Mouse (Mus musculus): ENCODE results near the gene Tia1.
"Not testable (repeated sequence)": the region's sequence is repeated elsewhere in the genome, so short reads cannot be mapped to it uniquely, and the experiment has no call there.

Tia1 gene

DNA sequence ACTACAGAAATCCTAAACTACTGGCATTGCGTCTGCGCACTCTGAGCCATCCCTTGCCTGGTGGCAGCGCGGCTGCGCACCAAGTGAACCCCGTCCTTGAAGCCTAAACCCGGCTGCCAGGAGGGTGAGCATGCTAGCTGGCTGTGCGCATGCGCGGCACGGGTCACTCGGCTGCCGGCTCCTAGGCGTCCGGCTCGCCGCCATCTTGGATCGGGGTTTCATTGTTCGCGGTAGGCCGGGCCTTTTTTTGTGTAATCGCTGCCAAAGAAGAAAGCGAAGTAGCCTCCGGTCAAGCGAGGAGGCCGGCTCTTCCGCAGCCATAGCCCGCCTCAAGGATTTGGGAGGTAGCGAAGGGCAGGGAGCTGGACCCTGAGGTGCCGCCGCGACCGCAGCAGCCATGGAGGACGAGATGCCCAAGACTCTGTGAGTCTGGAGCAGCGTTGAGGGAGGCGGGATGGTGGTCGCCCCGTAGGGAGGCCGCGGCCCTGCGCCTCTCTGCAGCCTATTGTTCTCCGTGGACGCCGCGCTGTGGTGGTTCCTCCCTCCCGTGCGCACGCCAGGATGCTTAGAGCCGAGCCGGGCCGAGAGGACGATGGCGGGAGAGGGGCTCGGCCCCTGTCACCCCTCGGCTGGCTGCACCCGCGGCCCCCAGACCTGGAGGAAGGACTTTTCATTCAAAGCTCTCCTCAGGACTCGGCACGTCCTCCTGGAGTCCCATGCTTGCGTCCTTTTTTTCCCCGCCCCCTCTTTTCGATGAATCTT, at the start of gene Tia1:
Gene Tia1, plus strand, starts transcription at position 120 of the 762 bp plus-strand sequence.
- DNase-seq (ENCODE audit: low read depth in 2 of 2, low spot score in 2 of 2), result peak; percentile 92 to 96

DNA sequence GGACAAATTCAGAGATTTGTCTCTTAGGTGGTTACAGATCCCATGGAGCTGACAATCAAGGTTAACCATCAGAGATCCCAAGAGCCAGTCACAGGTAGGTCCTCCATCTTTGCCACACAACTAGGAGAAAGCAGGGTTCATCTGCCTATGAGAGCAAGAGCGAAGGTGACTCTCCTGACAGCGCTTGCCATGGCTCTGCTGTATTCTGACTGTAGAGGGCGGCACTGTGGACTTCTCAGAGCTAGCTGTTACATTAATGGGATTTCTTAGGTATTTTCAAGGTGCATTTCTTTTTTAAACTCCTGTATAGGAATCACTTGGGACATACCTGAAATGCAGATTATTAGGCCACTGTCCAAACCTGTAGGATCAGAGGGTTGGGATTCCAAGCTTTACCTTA, 49.1 kb upstream of the Tia1 start:
- DNase-seq (ENCODE audit: low read depth in 2 of 2, low spot score in 2 of 2), result no peak

DNA sequence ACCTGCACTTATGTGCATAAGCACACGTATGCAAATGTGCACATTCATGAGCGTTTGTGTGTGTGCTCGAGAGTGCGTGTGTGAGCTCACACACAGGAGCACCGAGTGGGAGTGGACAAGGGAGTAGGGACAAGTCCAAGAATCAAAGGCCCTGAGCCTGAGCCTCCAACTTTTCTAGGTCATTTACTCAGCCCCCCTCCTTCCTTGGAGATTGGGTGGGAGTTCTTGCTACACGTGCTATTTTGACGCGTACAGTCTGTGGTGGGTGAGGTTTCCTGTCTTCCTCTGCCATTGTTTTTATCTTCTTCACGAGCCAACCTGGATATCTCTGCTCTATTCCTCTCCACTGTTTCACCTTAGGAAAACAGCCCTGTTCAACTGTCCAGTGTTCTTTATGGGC, 47.1 kb upstream of the Tia1 start:
- peak; percentile 42 to 64 for DNase-seq (ENCODE audit: low read depth in 2 of 2, low spot score in 2 of 2)

DNA sequence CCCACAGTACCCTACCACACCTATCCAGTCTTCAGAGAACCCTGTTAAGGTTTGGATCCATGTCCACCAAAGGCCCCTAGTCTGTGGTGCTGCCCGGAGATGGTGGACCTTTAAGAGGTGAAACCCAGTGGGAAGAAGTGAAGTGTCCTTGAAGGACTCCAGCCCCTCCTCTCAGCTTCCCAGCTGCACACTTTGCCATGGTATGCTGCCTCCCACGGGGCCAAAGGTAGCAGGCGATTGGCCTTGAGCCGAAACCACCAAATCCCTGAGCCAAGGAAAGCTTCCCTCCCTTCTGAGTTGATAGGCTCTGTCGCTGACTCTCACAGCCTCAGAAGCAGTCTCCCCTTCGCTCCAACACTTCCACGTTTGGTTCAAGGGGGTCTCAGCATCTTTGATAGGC, 43.3 kb upstream of the Tia1 start:
- DNase-seq (ENCODE audit: low read depth in 2 of 2, low spot score in 2 of 2), result no peak

DNA sequence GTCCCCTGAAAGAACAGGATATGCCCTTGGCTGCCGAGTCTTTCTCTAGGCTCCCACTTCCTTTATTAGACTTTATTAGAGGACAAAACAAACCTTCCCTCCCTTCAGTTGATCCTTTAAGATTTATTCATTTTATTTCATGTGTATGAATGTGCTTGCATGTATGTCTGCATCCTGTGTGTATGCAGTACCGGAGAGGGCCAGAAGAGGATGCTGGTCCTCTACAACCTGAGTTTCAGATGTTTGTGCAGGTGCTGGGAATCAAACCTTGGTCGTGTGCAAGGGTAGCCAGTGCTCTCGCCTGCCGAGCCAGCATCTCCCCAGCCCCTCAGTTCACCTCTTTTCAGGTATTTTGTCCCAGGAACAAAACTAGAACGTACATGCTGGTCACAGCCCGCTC, 42.6 kb upstream of the Tia1 start:
- no peak for DNase-seq (ENCODE audit: low read depth in 2 of 2, low spot score in 2 of 2)

DNA sequence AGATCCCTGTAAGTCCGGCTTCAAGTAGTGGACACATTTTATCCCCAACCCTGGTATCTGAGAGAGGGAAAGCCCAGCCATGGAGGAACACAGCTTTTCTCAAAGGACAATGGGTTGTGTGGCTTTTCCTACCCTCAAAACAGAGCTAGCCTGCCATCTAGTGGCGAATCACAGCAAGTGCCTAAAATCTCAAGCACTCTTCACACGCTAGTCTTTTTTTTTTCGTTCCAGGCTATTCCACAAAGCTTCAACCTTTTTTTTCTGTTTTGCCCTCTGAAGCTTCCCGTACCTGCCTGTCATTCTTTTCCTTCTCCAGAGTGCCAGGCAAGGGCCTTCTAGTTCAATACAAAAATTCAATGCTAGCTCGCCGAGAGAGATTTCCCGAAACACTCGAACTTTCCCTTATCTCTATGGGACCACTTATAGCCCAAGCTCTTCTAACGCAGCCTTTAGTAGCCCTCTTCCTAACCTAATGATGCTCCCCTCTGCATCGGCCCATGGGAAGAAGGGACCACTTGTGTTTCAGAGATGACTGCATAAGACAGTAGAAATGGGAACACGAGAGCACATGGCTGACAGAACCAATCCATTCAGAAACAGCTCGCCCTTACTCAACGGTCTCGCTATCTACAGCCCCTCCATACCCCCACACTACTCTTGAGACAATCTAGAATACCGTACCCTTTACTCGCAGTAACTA, 39.4 kb upstream of the Tia1 start:
- DNase-seq (ENCODE audit: low read depth in 2 of 2, low spot score in 2 of 2), result peak; percentile 66 to 78

DNA sequence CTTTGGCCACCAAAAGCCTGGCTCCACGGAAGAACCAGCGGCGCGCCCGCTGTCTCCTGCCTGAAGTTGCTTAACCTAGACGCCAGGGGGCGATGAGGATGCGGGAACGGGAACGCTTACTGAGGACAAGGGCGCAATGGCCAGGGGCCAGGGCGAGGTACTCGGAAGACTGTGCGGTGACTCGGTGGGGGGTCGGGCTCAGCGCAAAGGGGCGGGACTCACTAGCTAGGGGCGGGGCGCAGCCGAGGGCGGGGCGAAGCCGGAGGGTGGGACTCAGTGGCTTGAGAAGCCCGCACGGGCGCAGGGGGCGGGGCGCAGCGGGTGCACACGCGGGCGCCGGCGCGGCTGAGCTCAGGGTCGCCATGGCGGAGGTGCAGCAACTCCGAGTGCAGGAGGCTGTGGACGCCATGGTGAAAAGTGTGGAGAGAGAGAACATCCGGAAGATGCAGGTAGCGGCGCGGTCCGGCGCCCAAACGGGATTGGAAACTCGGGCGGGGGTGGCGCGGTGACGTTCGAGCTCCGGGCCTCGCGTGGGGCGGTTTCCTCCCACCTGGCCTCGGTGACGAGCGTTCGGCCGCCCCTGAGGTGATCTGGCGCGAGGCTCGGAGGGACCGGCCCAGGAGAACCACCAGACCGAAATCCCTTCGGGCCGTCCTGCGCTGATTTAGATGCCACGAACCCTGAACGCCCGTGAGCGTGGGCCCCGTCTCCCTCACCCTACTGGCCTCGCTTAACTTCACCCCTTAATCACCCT, 38.5 kb upstream of the Tia1 start, which contains the start of gene Fam136a:
Gene Fam136a, plus strand, starts transcription at position 276 of the 754 bp plus-strand sequence.
- DNase-seq (ENCODE audit: low read depth in 2 of 2, low spot score in 2 of 2), result peak; percentile 90 to 94

DNA sequence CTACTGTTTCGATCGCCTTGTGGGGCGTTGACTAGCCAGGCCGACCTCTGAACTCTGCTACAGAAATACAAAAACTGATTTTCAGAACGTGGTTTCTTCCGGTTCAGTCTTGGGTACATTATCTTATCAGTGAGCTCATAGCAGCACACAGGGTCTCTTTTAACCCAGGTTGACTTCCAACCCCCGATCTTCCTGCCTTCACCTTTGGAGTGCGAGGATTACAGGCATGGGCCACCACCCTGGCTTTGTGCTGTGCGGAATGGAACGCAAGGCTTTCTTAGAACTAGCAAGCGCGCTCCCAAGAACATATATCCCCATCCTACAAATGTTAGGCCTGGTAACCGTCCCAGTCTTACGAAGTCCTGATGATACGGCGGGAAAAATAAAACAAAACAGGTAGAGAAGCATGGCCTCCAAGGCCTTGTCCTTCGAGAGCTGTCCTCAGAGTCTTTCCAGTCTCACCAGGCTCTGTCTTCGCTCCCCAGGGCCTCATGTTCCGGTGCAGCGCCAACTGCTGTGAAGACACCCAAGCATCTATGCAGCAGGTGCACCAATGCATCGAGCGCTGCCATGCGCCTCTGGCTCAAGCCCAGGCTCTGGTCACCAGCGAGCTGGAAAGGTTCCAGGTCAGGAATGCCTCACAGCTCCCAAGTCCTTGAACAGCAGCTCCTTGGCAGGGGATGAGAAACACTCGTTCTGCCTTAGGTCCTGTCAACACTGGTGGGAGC, 37.7 kb upstream of the Tia1 start:
- no peak for DNase-seq (ENCODE audit: low read depth in 2 of 2, low spot score in 2 of 2)

DNA sequence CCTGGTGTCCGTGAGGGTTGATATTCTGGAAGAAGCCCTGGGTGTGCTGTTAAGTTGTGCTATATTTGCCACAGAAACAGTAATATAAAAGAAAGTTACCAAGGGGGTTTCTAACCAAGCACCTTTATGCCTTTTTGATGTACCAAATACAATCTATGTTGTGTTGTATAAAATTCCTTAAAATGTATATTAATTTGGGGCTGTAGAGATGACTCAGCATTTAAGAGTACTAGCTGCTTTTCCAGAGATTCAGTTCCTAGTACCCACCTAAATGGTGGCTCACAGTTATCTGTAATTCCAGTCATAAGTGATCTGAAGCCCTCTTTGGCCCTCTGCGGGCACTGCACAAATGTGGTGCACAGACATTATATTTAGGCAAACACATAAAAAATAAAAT, 37.2 kb upstream of the Tia1 start:
- no peak for DNase-seq (ENCODE audit: low read depth in 2 of 2, low spot score in 2 of 2)

DNA sequence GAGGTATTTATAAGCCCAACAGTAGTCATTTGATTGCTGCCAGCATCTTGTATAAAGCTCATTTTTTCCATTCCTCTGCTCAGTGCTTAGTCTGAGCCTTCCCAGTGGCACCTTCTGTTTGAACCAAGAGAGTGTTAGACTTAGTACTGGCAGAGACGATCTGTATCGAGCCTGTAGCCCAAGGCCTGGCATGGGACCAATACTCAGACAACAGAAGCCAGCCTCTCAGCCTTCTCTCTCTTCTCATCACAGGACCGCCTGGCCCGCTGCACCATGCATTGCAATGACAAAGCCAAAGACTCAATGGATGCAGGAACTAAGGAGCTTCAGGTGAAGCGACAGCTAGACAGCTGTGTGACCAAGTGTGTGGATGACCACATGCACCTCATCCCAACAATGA, 35.5 kb upstream of the Tia1 start:
- DNase-seq (ENCODE audit: low read depth in 2 of 2, low spot score in 2 of 2), result no peak

DNA sequence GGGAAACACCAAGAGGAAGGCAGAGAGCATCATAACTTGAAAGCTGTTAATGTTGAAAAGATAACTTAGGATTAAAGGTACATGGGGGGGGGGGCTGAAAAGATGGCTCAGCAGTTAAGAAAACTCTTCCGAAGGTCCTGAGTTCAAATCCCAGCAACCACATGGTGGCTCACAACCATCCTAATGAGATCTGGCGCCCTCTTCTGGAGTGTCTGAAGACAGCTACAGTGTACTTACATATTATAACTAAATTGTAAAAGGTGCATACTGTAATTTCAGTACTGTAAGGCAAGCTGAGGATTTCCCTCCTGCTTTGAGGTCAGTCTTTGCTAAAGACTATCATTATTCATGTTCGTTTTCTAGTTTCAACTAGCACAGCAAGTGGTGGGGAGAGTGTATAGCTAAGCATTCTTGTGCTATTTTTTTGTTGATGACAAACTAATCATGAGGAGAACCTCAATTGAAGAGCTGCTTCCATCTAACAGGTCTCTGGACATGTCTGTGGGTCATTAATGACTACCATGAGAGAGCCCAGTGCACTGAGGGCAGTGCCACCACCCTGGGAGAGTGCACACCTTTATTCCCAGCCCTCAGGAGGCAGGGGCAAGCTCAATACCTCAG, 33.8 kb upstream of the Tia1 start:
- peak in 1 of 2 experiments; percentile 16 for DNase-seq (ENCODE audit: low read depth in 2 of 2, low spot score in 2 of 2)

DNA sequence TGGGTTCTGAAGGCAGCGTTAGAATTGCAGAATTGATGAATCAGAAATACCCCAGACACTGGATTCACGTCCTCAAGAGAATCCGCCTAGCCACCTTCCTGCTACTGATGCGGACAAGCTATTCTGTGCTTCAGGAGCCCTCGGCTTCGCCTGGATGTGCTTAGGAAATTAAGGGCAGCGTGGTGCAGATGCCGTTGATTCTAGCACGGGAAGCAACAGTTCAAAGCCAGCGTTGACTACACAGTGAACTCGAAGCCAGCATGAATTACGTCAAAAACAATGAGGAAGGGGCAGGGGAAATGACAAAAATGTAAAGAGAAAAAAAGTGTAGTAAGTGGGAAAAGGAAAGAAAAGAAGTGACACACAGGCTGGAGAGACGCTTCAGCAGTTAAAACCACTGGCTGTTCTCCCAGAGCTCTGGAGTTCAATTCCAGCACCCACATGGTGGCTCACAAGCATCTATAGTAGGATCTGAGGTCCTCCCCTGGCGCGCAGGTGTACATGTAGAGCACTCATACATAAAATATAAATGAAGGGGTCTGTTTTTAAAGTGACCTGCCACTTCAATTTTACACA, 33.2 kb upstream of the Tia1 start, which contains the start of gene Snrpg:
Gene Snrpg, plus strand, starts transcription at position 541 of the 576 bp plus-strand sequence.
- no peak for DNase-seq (ENCODE audit: low read depth in 2 of 2, low spot score in 2 of 2)

DNA sequence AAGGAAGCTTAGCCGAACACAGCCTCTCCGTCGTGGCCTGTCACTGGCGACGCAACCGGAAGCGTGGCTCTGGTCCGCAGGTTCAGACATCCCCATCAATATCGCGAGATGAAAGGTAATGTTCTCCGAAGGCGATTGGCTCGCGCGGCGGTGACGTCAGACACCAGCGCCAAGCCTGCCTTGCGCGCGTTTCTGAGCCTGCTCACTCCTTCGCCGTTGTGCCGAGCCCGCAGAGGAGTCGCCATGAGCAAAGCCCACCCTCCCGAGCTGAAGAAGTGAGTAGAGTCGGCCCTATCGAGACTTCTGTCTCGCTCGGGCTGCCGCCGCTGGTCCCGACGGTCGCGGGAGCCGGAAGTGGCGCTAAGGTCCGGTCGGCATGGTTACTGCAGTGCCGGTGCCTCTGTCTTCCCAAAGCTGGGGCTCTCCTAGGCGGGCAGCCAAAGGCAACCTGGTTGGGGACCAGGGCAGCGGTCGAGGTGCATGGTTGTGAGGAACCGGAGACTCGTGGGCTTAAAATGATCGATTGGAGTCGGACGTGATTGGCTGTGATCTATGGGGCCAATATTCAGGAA, 32.6 kb upstream of the Tia1 start:
- peak; percentile 88 to 91 for DNase-seq (ENCODE audit: low read depth in 2 of 2, low spot score in 2 of 2)

DNA sequence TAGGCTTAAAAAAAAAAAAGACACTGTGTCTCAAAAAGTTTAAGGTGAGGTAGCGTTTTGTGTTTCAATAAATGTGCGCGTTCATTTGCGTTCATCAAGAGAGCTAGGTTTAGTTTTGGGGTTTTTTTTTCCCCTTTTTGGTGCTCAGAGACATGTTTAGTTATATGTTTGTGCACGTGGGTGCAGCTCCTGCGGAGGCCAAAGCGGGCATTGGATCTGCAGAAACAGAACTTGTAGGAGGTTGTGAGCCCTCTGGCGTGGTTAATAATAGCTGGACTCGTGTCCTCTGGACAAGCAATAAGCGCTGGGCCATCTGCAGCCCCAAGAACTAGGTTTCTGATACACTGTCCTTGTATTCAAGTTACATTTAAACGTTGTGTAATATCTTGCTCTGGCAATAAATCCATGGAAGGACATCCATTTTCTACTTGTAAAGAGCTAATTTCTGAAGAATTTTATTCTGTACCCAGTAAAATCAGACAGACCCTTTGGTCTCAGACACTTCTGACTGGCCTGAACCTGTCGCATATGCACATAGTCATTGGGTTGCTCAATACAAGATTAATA, 32.0 kb upstream of the Tia1 start:
- DNase-seq (ENCODE audit: low read depth in 2 of 2, low spot score in 2 of 2), result no peak

DNA sequence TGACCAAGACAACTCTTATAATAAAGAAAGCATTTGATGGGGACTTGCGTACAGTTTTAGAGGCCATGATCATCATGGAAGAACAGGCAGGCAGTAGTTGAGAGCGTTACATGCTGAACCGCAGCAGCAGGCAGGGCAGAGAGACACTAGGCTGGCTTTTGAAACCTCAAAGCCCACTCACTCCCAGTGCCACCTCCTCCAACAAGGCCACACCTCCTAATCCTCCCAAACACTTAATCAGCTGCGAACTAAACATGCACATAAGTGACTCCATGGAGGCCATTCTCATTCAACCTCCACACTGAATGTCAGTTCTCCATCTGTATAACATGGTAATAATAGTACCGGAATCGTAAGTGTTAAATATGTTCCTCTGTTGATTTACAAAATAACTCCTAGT, 30.5 kb upstream of the Tia1 start:
- DNase-seq (ENCODE audit: low read depth in 2 of 2, low spot score in 2 of 2), result no peak

DNA sequence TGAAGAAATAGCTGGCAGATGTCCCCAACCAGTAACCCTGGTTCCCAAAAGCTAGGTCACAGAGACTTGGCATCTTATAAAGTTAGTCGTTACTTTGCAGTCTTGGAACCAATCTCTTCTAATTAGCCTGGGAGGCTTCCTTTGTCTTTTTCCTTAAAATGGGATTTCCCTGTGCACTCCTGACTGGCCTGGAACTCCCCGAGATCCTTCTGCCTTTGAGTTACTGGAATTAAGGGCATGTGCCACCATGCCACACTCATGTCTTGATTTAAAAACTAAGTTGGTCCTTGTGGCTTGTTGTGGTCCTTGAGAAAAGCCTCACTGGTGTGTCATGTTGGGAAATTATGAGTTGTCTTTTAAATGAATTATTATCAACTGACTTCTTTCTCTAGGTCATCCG, 25.7 kb upstream of the Tia1 start:
- no peak for DNase-seq (ENCODE audit: low read depth in 2 of 2, low spot score in 2 of 2)

DNA sequence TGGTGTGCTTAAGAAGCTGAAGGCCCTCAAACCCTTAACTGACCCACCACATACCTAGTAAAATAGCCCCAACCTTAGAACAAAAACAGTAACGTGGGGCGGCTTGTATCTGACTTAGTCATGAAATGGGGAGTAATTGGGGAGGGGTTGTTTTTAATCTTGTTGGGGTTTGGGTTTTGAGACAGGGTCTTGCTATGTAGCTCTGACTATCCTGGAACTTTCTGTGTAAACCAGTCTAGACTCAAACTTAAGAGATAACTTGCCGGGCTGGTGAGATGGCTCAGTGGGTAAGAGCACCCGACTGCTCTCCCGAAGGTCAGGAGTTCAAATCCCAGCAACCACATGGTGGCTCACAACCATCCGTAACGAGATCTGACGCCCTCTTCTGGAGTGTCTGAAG, 23.9 kb upstream of the Tia1 start:
- not testable (repeated sequence) for DNase-seq (ENCODE audit: low read depth in 2 of 2, low spot score in 2 of 2)

DNA sequence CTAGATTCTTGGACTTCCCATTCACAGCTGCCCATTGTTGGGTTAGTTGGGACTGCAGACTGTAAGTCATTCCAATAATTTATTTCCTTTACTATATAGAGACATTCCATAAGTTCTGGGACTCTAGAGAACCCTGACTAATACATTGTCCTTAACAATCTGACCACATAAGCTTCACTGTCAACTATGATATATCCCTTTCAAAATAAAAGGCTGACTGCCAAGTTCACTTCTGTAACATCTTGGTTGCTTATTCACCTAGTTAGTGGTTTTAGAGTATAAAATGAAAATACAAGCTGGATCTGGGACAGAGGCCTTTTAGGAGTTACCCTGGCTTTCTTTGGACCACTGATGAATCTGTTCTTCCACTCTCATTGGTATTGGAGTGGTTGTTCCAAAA, 21.5 kb upstream of the Tia1 start:
- DNase-seq (ENCODE audit: low read depth in 2 of 2, low spot score in 2 of 2), result no peak

DNA sequence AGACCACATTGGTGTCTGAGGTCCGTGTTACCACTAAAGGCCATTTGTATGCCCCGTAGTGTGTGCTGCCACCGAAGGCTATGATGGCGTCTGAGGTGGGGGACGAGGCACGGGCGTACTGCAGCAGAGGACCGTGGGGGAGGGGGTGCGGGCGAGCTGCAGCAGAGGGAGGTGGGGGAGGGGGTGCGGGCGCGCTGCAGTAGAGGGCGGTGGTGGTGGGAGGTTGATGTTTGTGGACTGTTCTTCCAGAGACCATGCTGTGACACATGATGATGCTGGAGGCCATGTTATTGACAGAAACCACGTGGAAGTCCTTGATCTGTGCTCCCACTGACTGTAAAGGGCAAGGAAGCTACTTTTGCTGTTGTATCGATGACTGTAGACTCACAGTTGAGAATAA, 20.6 kb upstream of the Tia1 start:
- no peak for DNase-seq (ENCODE audit: low read depth in 2 of 2, low spot score in 2 of 2)

DNA sequence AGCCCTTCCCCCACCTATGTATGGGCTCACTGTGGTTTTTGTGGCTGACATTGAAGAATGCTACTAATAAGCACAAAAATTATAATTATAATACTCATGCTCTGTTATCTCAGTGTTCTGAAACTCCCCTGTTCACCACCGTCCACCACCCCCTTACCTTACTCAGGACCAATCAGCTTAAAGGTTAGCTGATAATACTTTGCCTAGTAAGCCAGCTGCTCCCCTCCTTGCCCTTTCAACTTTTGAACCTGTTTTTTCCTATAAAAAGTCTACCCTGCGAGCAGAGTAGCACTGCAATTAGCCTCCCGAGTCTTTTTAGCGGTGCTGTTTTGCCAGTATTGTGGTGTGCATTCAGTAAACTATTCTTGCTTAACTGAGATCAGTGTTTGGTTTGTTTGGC, 19.3 kb upstream of the Tia1 start:
- DNase-seq (ENCODE audit: low read depth in 2 of 2, low spot score in 2 of 2), result no peak

All from CD8-positive naive resting alpha-beta T cell, adult 2 months (primary cell).